Mouse (Mus musculus): ENCODE measurements around the gene 1810013L24Rik. TPM values are rescaled to one million over a fixed set of nuclear protein-coding genes. Genes with fewer than 3 reads are reported as not detected.

1810013L24Rik gene
- polyA plus RNA-seq, 1 experiment from 2014 or later = 21.6 TPM

- no peak overlapping the region for H3K27ac ChIP-seq (ENCODE audit: low read depth, low read length)
- H3K9me3 ChIP-seq (ENCODE audit: control insufficient read depth, low read length) = no peaks in the 10 kb centered on the region
- H3K4me1 ChIP-seq (ENCODE audit: control insufficient read depth, insufficient read depth, low read length) = no peaks in the 10 kb centered on the region
- no peak for ATAC-seq (ENCODE audit: low FRiP score)
- peaks cover 7% of the 10 kb centered on the region; the same call in 1 of the 2 replicates for H3K36me3 ChIP-seq (ENCODE audit: control insufficient read depth, insufficient read depth, low read length)
- no peaks in the 10 kb centered on the region for H3K27me3 ChIP-seq (ENCODE audit: control insufficient read depth, insufficient read depth, low read length)
- DNase-seq (ENCODE audit: low spot score, missing footprints) = peak; percentile 70
- H3K9ac ChIP-seq (ENCODE audit: low read length) = no peak overlapping the region
- no peak overlapping the region for H3K4me3 ChIP-seq (ENCODE audit: low read depth, low read length)
- no peak overlapping the region for H3K4me2 ChIP-seq
- WGBS = 92% methylated on average over 3 of the region's 3 CpGs
These were observed 13.8 kb downstream of the 1810013L24Rik start for GRCm38 (mm10) chr16:8843580-8844175.

- no peak overlapping the region for H3K4me3 ChIP-seq (ENCODE audit: low read depth, low read length)
- WGBS = 88% methylated on average over 4 of the region's 4 CpGs
- no peaks in the 10 kb centered on the region for H3K27me3 ChIP-seq (ENCODE audit: control insufficient read depth, insufficient read depth, low read length)
- H3K4me1 ChIP-seq (ENCODE audit: control insufficient read depth, insufficient read depth, low read length) = no peaks in the 10 kb centered on the region
- H3K4me2 ChIP-seq = no peak overlapping the region
- peaks cover 7% of the 10 kb centered on the region; the same call in 1 of the 2 replicates for H3K36me3 ChIP-seq (ENCODE audit: control insufficient read depth, insufficient read depth, low read length)
- H3K9me3 ChIP-seq (ENCODE audit: control insufficient read depth, low read length) = no peaks in the 10 kb centered on the region
- ATAC-seq (ENCODE audit: low FRiP score) = no peak
- no peak overlapping the region for H3K27ac ChIP-seq (ENCODE audit: low read depth, low read length)
- no peak for DNase-seq (ENCODE audit: low spot score, missing footprints)
- no peak overlapping the region for H3K9ac ChIP-seq (ENCODE audit: low read length)
These were observed 16.1 kb downstream of the 1810013L24Rik start for GRCm38 (mm10) chr16:8845986-8846385.

- WGBS = 94% methylated on average over 4 of the region's 4 CpGs
- Histone ChIP-seq H3K27ac (ENCODE audit: low read depth, low read length) (no peak overlapping the region), H3K9ac (ENCODE audit: low read length) (no peak overlapping the region), H3K9me3 (ENCODE audit: control insufficient read depth, low read length) (no peaks in the 10 kb centered on the region), H3K36me3 (ENCODE audit: control insufficient read depth, insufficient read depth, low read length) (peaks cover 3% of the 10 kb centered on the region; the same call in 1 of the 2 replicates), H3K4me3 (ENCODE audit: low read depth, low read length) (no peak overlapping the region), H3K27me3 (ENCODE audit: control insufficient read depth, insufficient read depth, low read length) (no peaks in the 10 kb centered on the region), H3K4me1 (ENCODE audit: control insufficient read depth, insufficient read depth, low read length) (no peaks in the 10 kb centered on the region), H3K4me2 (no peak overlapping the region)
- no peak for ATAC-seq (ENCODE audit: low FRiP score)
- no peak for DNase-seq (ENCODE audit: low spot score, missing footprints)
These were observed 18.6 kb downstream of the 1810013L24Rik start for GRCm38 (mm10) chr16:8848309-8849068.

DNA sequence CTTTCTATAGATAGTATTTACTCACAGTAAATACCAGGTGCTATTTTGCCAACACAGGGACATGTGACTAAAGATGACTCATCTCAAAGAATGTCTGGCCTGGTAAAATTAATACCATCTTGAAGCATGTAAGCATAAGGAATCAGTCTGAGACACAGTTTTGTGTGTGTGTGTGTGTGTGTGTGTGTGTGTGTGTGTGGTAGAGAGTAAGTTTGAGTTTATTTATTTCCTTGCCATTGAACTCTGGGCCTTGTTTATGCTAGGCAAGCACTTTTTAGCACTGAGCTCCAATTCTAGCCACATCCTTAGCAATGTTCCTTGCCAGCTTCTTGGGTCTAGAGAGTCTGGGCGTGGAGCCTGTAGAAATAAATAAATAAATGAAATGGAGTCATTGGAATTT lies 20.0 kb downstream of the 1810013L24Rik start:
- H3K9me3 ChIP-seq (ENCODE audit: control insufficient read depth, low read length) = no peaks in the 10 kb centered on the region
- DNase-seq (ENCODE audit: low spot score, missing footprints) = no peak
- WGBS = 91% methylated on average over 1 of the region's 1 CpGs
- H3K4me1 ChIP-seq (ENCODE audit: control insufficient read depth, insufficient read depth, low read length) = no peaks in the 10 kb centered on the region
- no peak for ATAC-seq (ENCODE audit: low FRiP score)
- H3K9ac ChIP-seq (ENCODE audit: low read length) = no peak overlapping the region
- no peak overlapping the region for H3K27ac ChIP-seq (ENCODE audit: low read depth, low read length)
- H3K4me2 ChIP-seq = no peak overlapping the region
- no peaks in the 10 kb centered on the region for H3K27me3 ChIP-seq (ENCODE audit: control insufficient read depth, insufficient read depth, low read length)
- no peak overlapping the region for H3K4me3 ChIP-seq (ENCODE audit: low read depth, low read length)
- H3K36me3 ChIP-seq (ENCODE audit: control insufficient read depth, insufficient read depth, low read length) = 0 out of 2 replicates have a peak, but pooled peaks cover 9% of the 10 kb centered on the region

DNA sequence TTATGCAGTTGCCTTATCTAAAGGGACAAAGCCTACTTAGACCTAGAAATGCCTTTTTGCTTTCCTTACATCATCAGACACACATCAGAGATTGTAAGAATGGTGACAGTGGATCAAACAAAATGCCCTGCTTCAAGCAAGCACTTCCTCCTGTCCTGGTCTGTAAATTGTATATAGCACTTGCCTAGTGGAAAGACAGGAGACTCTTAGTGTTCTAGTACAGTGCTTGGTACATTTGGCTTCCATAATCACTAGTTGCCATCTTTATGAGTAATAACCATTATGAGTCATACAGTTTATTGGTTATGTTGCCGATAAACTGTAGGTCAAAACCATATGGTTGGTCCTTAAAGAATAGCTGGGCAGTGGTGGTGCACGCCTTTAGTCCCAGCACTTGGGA lies 25.2 kb downstream of the 1810013L24Rik start:
- Histone ChIP-seq H3K27ac (ENCODE audit: low read depth, low read length) (no peak overlapping the region), H3K27me3 (ENCODE audit: control insufficient read depth, insufficient read depth, low read length) (no peaks in the 10 kb centered on the region), H3K9me3 (ENCODE audit: control insufficient read depth, low read length) (no peaks in the 10 kb centered on the region), H3K36me3 (ENCODE audit: control insufficient read depth, insufficient read depth, low read length) (peaks cover 15% of the 10 kb centered on the region; the same call in 1 of the 2 replicates), H3K4me2 (no peak overlapping the region), H3K4me1 (ENCODE audit: control insufficient read depth, insufficient read depth, low read length) (no peaks in the 10 kb centered on the region), H3K4me3 (ENCODE audit: low read depth, low read length) (no peak overlapping the region), H3K9ac (ENCODE audit: low read length) (no peak overlapping the region)
- DNase-seq (ENCODE audit: low spot score, missing footprints) (no peak), ATAC-seq (ENCODE audit: low FRiP score) (no peak)
- 99% methylated on average over 2 of the region's 2 CpGs for WGBS

DNA sequence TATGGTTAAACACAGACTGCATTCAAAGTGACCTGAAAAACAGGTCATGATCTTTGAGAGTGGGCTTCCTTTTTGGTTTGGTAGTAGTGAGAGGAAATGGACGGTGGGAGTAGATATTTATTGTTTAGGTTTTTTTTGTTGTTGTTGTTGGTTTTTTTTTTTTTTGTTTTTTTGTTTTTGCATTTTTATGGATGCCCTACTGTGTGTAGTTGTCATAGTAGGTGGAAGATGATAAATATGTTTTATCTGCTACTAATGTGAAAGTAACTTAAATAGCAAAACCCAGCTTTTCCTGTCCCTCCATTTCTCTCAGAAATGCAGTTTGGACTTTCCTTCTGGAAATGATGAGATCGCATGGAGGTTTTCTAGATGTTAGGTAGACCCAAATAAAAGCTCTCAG lies 26.9 kb downstream of the 1810013L24Rik start:
- Histone ChIP-seq H3K4me3 (ENCODE audit: low read depth, low read length) (no peak overlapping the region), H3K36me3 (ENCODE audit: control insufficient read depth, insufficient read depth, low read length) (peaks cover 15% of the 10 kb centered on the region; the same call in 1 of the 2 replicates), H3K4me2 (no peak overlapping the region), H3K27me3 (ENCODE audit: control insufficient read depth, insufficient read depth, low read length) (no peaks in the 10 kb centered on the region), H3K27ac (ENCODE audit: low read depth, low read length) (no peak overlapping the region), H3K9me3 (ENCODE audit: control insufficient read depth, low read length) (no peaks in the 10 kb centered on the region), H3K4me1 (ENCODE audit: control insufficient read depth, insufficient read depth, low read length) (no peaks in the 10 kb centered on the region), H3K9ac (ENCODE audit: low read length) (no peak overlapping the region)
- ATAC-seq (ENCODE audit: low FRiP score) (no peak), DNase-seq (ENCODE audit: low spot score, missing footprints) (no peak)
- WGBS = 93% methylated on average over 2 of the region's 2 CpGs

- no peak for DNase-seq (ENCODE audit: low spot score, missing footprints)
- ATAC-seq (ENCODE audit: low FRiP score) = no peak
- Histone ChIP-seq H3K4me2 (no peak overlapping the region), H3K4me3 (ENCODE audit: low read depth, low read length) (no peak overlapping the region), H3K4me1 (ENCODE audit: control insufficient read depth, insufficient read depth, low read length) (no peaks in the 10 kb centered on the region), H3K36me3 (ENCODE audit: control insufficient read depth, insufficient read depth, low read length) (no peaks in the 10 kb centered on the region), H3K9me3 (ENCODE audit: control insufficient read depth, low read length) (no peaks in the 10 kb centered on the region), H3K9ac (ENCODE audit: low read length) (no peak overlapping the region), H3K27me3 (ENCODE audit: control insufficient read depth, insufficient read depth, low read length) (no peaks in the 10 kb centered on the region), H3K27ac (ENCODE audit: low read depth, low read length) (no peak overlapping the region)
- 91% methylated on average over 5 of the region's 5 CpGs for WGBS
These were observed 32.6 kb downstream of the 1810013L24Rik start for GRCm38 (mm10) chr16:8862336-8862987.

DNA sequence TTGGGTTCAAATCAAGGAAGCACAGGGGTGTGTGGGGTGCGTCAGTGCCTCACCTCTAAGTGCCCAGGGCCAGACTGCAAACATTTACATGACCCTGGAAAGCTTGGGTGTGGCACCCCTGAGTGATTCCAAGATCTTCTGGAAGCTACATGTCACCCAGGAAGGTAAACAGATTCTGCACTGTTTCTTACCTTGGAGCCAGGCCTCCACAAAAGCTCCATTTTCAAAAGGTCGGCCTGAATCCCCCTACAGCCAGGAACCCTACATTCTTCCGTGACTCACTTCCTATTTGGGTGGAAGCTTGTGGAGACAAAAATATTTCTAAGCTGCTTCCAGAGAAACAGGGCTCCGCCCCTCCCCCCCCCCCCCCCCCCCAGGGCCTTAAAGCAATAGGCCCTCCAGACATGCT lies 34.3 kb downstream of the 1810013L24Rik start:
- Histone ChIP-seq H3K4me1 (ENCODE audit: control insufficient read depth, insufficient read depth, low read length) (no peaks in the 10 kb centered on the region), H3K4me3 (ENCODE audit: low read depth, low read length) (no peak overlapping the region), H3K27ac (ENCODE audit: low read depth, low read length) (no peak overlapping the region), H3K9me3 (ENCODE audit: control insufficient read depth, low read length) (no peaks in the 10 kb centered on the region), H3K27me3 (ENCODE audit: control insufficient read depth, insufficient read depth, low read length) (no peaks in the 10 kb centered on the region), H3K36me3 (ENCODE audit: control insufficient read depth, insufficient read depth, low read length) (no peaks in the 10 kb centered on the region), H3K9ac (ENCODE audit: low read length) (no peak overlapping the region), H3K4me2 (no peak overlapping the region)
- DNase-seq (ENCODE audit: low spot score, missing footprints) (no peak), ATAC-seq (ENCODE audit: low FRiP score) (no peak)
- WGBS = 78% methylated on average over 4 of the region's 4 CpGs

DNA sequence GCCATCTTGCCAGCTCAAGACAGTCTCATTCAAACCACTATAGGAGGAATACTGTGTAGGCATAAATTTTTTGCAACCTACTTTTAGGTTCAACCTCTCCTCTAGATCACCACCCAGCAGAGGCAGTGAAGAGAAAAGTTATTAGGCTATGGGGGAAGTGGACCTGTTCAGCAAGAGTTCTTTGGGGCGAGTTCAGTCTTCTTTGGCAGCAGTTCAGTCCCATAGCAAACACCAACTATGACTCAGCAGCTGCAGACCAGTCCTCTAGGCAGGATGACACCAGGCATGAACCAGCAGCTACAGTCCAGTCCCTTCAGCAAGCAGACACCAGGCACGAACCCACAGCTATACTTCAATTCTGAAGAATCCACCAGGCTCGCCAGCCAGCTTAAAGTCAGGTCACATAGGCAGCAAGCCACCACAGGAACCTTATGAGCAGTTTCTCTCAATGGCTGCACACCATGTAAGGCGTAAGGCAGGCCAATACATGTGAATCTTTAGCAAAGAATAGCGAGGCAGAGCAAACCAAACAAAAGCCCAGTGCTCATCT lies 37.6 kb downstream of the 1810013L24Rik start:
- H3K9me3 ChIP-seq (ENCODE audit: control insufficient read depth, low read length) = no peaks in the 10 kb centered on the region
- ATAC-seq (ENCODE audit: low FRiP score) (no peak), DNase-seq (ENCODE audit: low spot score, missing footprints) (no peak)
- H3K4me3 ChIP-seq (ENCODE audit: low read depth, low read length) = no peak overlapping the region
- no peak overlapping the region for H3K4me2 ChIP-seq
- H3K4me1 ChIP-seq (ENCODE audit: control insufficient read depth, insufficient read depth, low read length) = no peaks in the 10 kb centered on the region
- H3K36me3 ChIP-seq (ENCODE audit: control insufficient read depth, insufficient read depth, low read length) = no peaks in the 10 kb centered on the region
- 83% methylated on average over 5 of the region's 5 CpGs for WGBS
- H3K27ac ChIP-seq (ENCODE audit: low read depth, low read length) = no peak overlapping the region
- H3K9ac ChIP-seq (ENCODE audit: low read length) = no peak overlapping the region
- H3K27me3 ChIP-seq (ENCODE audit: control insufficient read depth, insufficient read depth, low read length) = no peaks in the 10 kb centered on the region
